Mouse (Mus musculus): ENCODE data around the gene Drc7. TPM values are rescaled to one million over a fixed set of nuclear protein-coding genes. Genes with fewer than 3 reads are reported as not detected.

Gene Drc7
- polyA plus RNA-seq, 1 experiment from 2014 or later, result 0.47 TPM

GRCm38 (mm10) chr8:95049636-95050035 lies 5.3 kb upstream of the Drc7 start:
- Histone ChIP-seq H3K27ac (replicated peaks; ENCODE audit: low read depth, low read length) (no peak overlapping the region), H3K4me1 (ENCODE audit: control insufficient read depth, insufficient read depth, low read length) (no peaks in the 10 kb centered on the region), H3K36me3 (ENCODE audit: control insufficient read depth, insufficient read depth, low read length) (no peaks in the 10 kb centered on the region), H3K9ac (ENCODE audit: low read depth, low read length) (no peak overlapping the region), H3K9me3 (ENCODE audit: control insufficient read depth, low read length) (no peaks in the 10 kb centered on the region), H3K27me3 (replicated peaks; ENCODE audit: control insufficient read depth, insufficient read depth, low read length) (no peaks in the 10 kb centered on the region), H3K4me3 (ENCODE audit: low read depth, low read length) (no peak overlapping the region), H3K4me2 (ENCODE audit: low read depth, low read length) (no peak overlapping the region)
- 73% methylated on average over 2 of the region's 2 CpGs for WGBS
- DNase-seq (ENCODE audit: low spot score), result no peak
- ATAC-seq (ENCODE audit: low read depth), result no peak

- Histone ChIP-seq H3K9me3 (ENCODE audit: control insufficient read depth, low read length) (no peaks in the 10 kb centered on the region), H3K27ac (replicated peaks; ENCODE audit: low read depth, low read length) (no peak overlapping the region), H3K4me3 (ENCODE audit: low read depth, low read length) (no peak overlapping the region), H3K4me1 (ENCODE audit: control insufficient read depth, insufficient read depth, low read length) (no peaks in the 10 kb centered on the region), H3K9ac (ENCODE audit: low read depth, low read length) (no peak overlapping the region), H3K4me2 (ENCODE audit: low read depth, low read length) (no peak overlapping the region), H3K36me3 (ENCODE audit: control insufficient read depth, insufficient read depth, low read length) (no peaks in the 10 kb centered on the region), H3K27me3 (replicated peaks; ENCODE audit: control insufficient read depth, insufficient read depth, low read length) (no peaks in the 10 kb centered on the region)
- DNase-seq (ENCODE audit: low spot score) (no peak), ATAC-seq (ENCODE audit: low read depth) (no peak)
- 60% methylated on average over 6 of the region's 6 CpGs for WGBS
Measured at GRCm38 (mm10) chr8:95054438-95054837, 465 bp upstream of the Drc7 start.

GRCm38 (mm10) chr8:95056414-95056813 lies 1.5 kb downstream of the Drc7 start:
- 82% methylated on average over 5 of the region's 5 CpGs for WGBS
- no peak for ATAC-seq (ENCODE audit: low read depth)

GRCm38 (mm10) chr8:95058661-95059060 lies 3.8 kb downstream of the Drc7 start:
- no peak overlapping the region for H3K9ac ChIP-seq (ENCODE audit: low read depth, low read length)
- ATAC-seq (ENCODE audit: low read depth) (no peak), DNase-seq (ENCODE audit: low spot score) (no peak)
- H3K4me3 ChIP-seq (ENCODE audit: low read depth, low read length), result no peak overlapping the region
- no peaks in the 10 kb centered on the region for H3K4me1 ChIP-seq (ENCODE audit: control insufficient read depth, insufficient read depth, low read length)
- no peak overlapping the region for H3K4me2 ChIP-seq (ENCODE audit: low read depth, low read length)
- 81% methylated on average over 6 of the region's 6 CpGs for WGBS
- H3K36me3 ChIP-seq (ENCODE audit: control insufficient read depth, insufficient read depth, low read length), result no peaks in the 10 kb centered on the region
- H3K27me3 ChIP-seq (replicated peaks; ENCODE audit: control insufficient read depth, insufficient read depth, low read length), result no peaks in the 10 kb centered on the region
- no peak overlapping the region for H3K27ac ChIP-seq (replicated peaks; ENCODE audit: low read depth, low read length)
- H3K9me3 ChIP-seq (ENCODE audit: control insufficient read depth, low read length), result no peaks in the 10 kb centered on the region

More at GRCm38 (mm10) chr8:95056414-95056813, 1.5 kb downstream of the Drc7 start:
- Histone ChIP-seq H3K27me3 (replicated peaks; ENCODE audit: control insufficient read depth, insufficient read depth, low read length) (no peaks in the 10 kb centered on the region), H3K4me3 (ENCODE audit: low read depth, low read length) (no peak overlapping the region), H3K27ac (replicated peaks; ENCODE audit: low read depth, low read length) (no peak overlapping the region), H3K9me3 (ENCODE audit: control insufficient read depth, low read length) (no peaks in the 10 kb centered on the region), H3K4me1 (ENCODE audit: control insufficient read depth, insufficient read depth, low read length) (no peaks in the 10 kb centered on the region), H3K9ac (ENCODE audit: low read depth, low read length) (no peak overlapping the region), H3K36me3 (ENCODE audit: control insufficient read depth, insufficient read depth, low read length) (no peaks in the 10 kb centered on the region), H3K4me2 (ENCODE audit: low read depth, low read length) (no peak overlapping the region)
- DNase-seq (ENCODE audit: low spot score), result no peak

- Histone ChIP-seq H3K4me3 (ENCODE audit: low read depth, low read length) (no peak overlapping the region), H3K36me3 (ENCODE audit: control insufficient read depth, insufficient read depth, low read length) (no peaks in the 10 kb centered on the region), H3K4me1 (ENCODE audit: control insufficient read depth, insufficient read depth, low read length) (no peaks in the 10 kb centered on the region), H3K27ac (replicated peaks; ENCODE audit: low read depth, low read length) (no peak overlapping the region), H3K4me2 (ENCODE audit: low read depth, low read length) (no peak overlapping the region), H3K27me3 (replicated peaks; ENCODE audit: control insufficient read depth, insufficient read depth, low read length) (no peaks in the 10 kb centered on the region), H3K9ac (ENCODE audit: low read depth, low read length) (no peak overlapping the region), H3K9me3 (ENCODE audit: control insufficient read depth, low read length) (no peaks in the 10 kb centered on the region)
- DNase-seq (ENCODE audit: low spot score), result no peak
- no peak for ATAC-seq (ENCODE audit: low read depth)
- WGBS, result 67% methylated on average over 6 of the region's 6 CpGs
Measured at GRCm38 (mm10) chr8:95059812-95060533, 5.1 kb downstream of the Drc7 start.

- 97% methylated on average over 2 of the region's 2 CpGs for WGBS
- H3K27me3 ChIP-seq (replicated peaks; ENCODE audit: control insufficient read depth, insufficient read depth, low read length), result no peaks in the 10 kb centered on the region
- no peak for ATAC-seq (ENCODE audit: low read depth)
- no peak for DNase-seq (ENCODE audit: low spot score)
- H3K4me3 ChIP-seq (ENCODE audit: low read depth, low read length), result no peak overlapping the region
- no peaks in the 10 kb centered on the region for H3K36me3 ChIP-seq (ENCODE audit: control insufficient read depth, insufficient read depth, low read length)
- no peak overlapping the region for H3K27ac ChIP-seq (replicated peaks; ENCODE audit: low read depth, low read length)
- no peaks in the 10 kb centered on the region for H3K9me3 ChIP-seq (ENCODE audit: control insufficient read depth, low read length)
- no peaks in the 10 kb centered on the region for H3K4me1 ChIP-seq (ENCODE audit: control insufficient read depth, insufficient read depth, low read length)
- no peak overlapping the region for H3K9ac ChIP-seq (ENCODE audit: low read depth, low read length)
- no peak overlapping the region for H3K4me2 ChIP-seq (ENCODE audit: low read depth, low read length)
Measured at GRCm38 (mm10) chr8:95064531-95064930, 9.6 kb downstream of the Drc7 start.

GRCm38 (mm10) chr8:95067582-95067981 lies 12.7 kb downstream of the Drc7 start:
- DNase-seq (ENCODE audit: low spot score) (peak; percentile 50), ATAC-seq (ENCODE audit: low read depth) (no peak)
- Histone ChIP-seq H3K4me2 (ENCODE audit: low read depth, low read length) (no peak overlapping the region), H3K4me1 (ENCODE audit: control insufficient read depth, insufficient read depth, low read length) (no peaks in the 10 kb centered on the region), H3K36me3 (ENCODE audit: control insufficient read depth, insufficient read depth, low read length) (no peaks in the 10 kb centered on the region), H3K4me3 (ENCODE audit: low read depth, low read length) (no peak overlapping the region), H3K27me3 (replicated peaks; ENCODE audit: control insufficient read depth, insufficient read depth, low read length) (no peaks in the 10 kb centered on the region), H3K27ac (replicated peaks; ENCODE audit: low read depth, low read length) (no peak overlapping the region), H3K9me3 (ENCODE audit: control insufficient read depth, low read length) (no peaks in the 10 kb centered on the region), H3K9ac (ENCODE audit: low read depth, low read length) (no peak overlapping the region)
- 45% methylated on average over 3 of the region's 3 CpGs for WGBS

GRCm38 (mm10) chr8:95075504-95075903 lies 20.6 kb downstream of the Drc7 start:
- Histone ChIP-seq H3K4me3 (ENCODE audit: low read depth, low read length) (no peak overlapping the region), H3K27me3 (replicated peaks; ENCODE audit: control insufficient read depth, insufficient read depth, low read length) (no peaks in the 10 kb centered on the region), H3K9ac (ENCODE audit: low read depth, low read length) (no peak overlapping the region), H3K9me3 (ENCODE audit: control insufficient read depth, low read length) (no peaks in the 10 kb centered on the region), H3K36me3 (ENCODE audit: control insufficient read depth, insufficient read depth, low read length) (no peaks in the 10 kb centered on the region), H3K27ac (replicated peaks; ENCODE audit: low read depth, low read length) (no peak overlapping the region), H3K4me2 (ENCODE audit: low read depth, low read length) (no peak overlapping the region), H3K4me1 (ENCODE audit: control insufficient read depth, insufficient read depth, low read length) (no peaks in the 10 kb centered on the region)
- ATAC-seq (ENCODE audit: low read depth) (no peak), DNase-seq (ENCODE audit: low spot score) (no peak)
- WGBS, result 72% methylated on average over 3 of the region's 3 CpGs

GRCm38 (mm10) chr8:95076151-95076550 lies 21.2 kb downstream of the Drc7 start:
- Histone ChIP-seq H3K9me3 (ENCODE audit: control insufficient read depth, low read length) (no peaks in the 10 kb centered on the region), H3K36me3 (ENCODE audit: control insufficient read depth, insufficient read depth, low read length) (no peaks in the 10 kb centered on the region), H3K9ac (ENCODE audit: low read depth, low read length) (no peak overlapping the region), H3K4me3 (ENCODE audit: low read depth, low read length) (no peak overlapping the region), H3K4me2 (ENCODE audit: low read depth, low read length) (no peak overlapping the region), H3K4me1 (ENCODE audit: control insufficient read depth, insufficient read depth, low read length) (no peaks in the 10 kb centered on the region), H3K27ac (replicated peaks; ENCODE audit: low read depth, low read length) (no peak overlapping the region), H3K27me3 (replicated peaks; ENCODE audit: control insufficient read depth, insufficient read depth, low read length) (no peaks in the 10 kb centered on the region)
- no peak for DNase-seq (ENCODE audit: low spot score)
- WGBS, result 77% methylated on average over 17 of the region's 17 CpGs
- no peak for ATAC-seq (ENCODE audit: low read depth)

Measured in embryonic facial prominence, embryonic 14.5 days (tissue).